Mouse (Mus musculus) liver, adult 2 months (tissue): Measurements from ENCODE around the gene Wdpcp.

Experiments
- CTCF ChIP-seq: fragments of 200-500 bp; IDR thresholded peaks from 2 replicates; pipeline ENCODE4 v1.5.1; 2011; ENCODE audit warnings: low read depth, low read length, control low read depth
- POLR2A ChIP-seq: fragments of 200-500 bp; IDR thresholded peaks from 2 replicates; pipeline ENCODE4 v1.6.1; 2011; ENCODE audit warnings: low read length, control low read depth; ENCODE audit not compliant: insufficient read depth; ENCODE audit errors: extremely low read depth

GRCm38 (mm10) chr11:21570109-21570474, 1.9 kb upstream of the Wdpcp start:
- TF ChIP-seq POLR2A (no peak), CTCF (no peak)
